Mouse (Mus musculus) limb, embryonic 14.5 days (tissue): Measurements from ENCODE around the gene Slc35b2. TPM values are rescaled to one million over a fixed set of nuclear protein-coding genes. Genes with fewer than 3 reads are reported as not detected.

Source experiments
- ATAC-seq: fragments of 200-750 bp; cut with Nextera tagmentation; 2 replicates; pipeline ENCODE4 v1.8.0; 2017; ENCODE audit warnings: low read depth, moderate number of reproducible peaks, moderate TSS enrichment; ENCODE audit not compliant: low FRiP score
- DNase-seq: peaks from one replicate; pipeline ENCODE4 v3.0.0-alpha.2; 2015; ENCODE audit warnings: low spot score
- H3K27ac ChIP-seq: fragments of 300-500 bp; sonication (generic); replicated peaks from 2 replicates; pipeline ENCODE4 v1.5.1; 2014; ENCODE audit warnings: low read depth, mild to moderate bottlenecking, low read length, moderate library complexity, mixed read lengths
- H3K27me3 ChIP-seq: fragments of 300-500 bp; sonication (generic); 2 replicates; pipeline ENCODE4 v1.6.1; 2014; ENCODE audit warnings: low read length, mixed read lengths; ENCODE audit not compliant: control insufficient read depth, insufficient read depth
- H3K36me3 ChIP-seq: fragments of 300-500 bp; sonication (generic); 2 replicates; pipeline ENCODE4 v1.6.1; 2014; ENCODE audit warnings: mild to moderate bottlenecking, low read length, moderate library complexity, mixed read lengths; ENCODE audit not compliant: control insufficient read depth, insufficient read depth
- H3K4me1 ChIP-seq: fragments of 300-500 bp; sonication (generic); 2 replicates; pipeline ENCODE4 v1.6.1; 2014; ENCODE audit warnings: antibody characterized with exemption, low read length, mixed read lengths; ENCODE audit not compliant: control insufficient read depth, insufficient read depth
- H3K4me2 ChIP-seq: fragments of 300-500 bp; sonication (generic); replicated peaks from 2 replicates; pipeline ENCODE4 v1.6.1; 2014; ENCODE audit warnings: low read depth, mild to moderate bottlenecking, low read length, moderate library complexity; ENCODE audit not compliant: severe bottlenecking
- H3K4me3 ChIP-seq: fragments of 300-500 bp; sonication (generic); replicated peaks from 2 replicates; pipeline ENCODE4 v1.5.1; 2014; ENCODE audit warnings: low read length
- H3K9ac ChIP-seq: fragments of 300-500 bp; sonication (generic); 2 replicates; pipeline ENCODE4 v1.6.1; 2014; ENCODE audit warnings: mild to moderate bottlenecking, low read depth, low read length, moderate library complexity; ENCODE audit not compliant: severe bottlenecking
- H3K9me3 ChIP-seq: fragments of 300-500 bp; sonication (generic); 2 replicates; pipeline ENCODE4 v1.6.1; 2016; ENCODE audit warnings: low read length; ENCODE audit not compliant: control insufficient read depth
- POLR2A ChIP-seq: fragments of 200-500 bp; IDR thresholded peaks from 2 replicates; pipeline ENCODE4 v1.8.0; 2012; ENCODE audit warnings: inconsistent platforms, mild to moderate bottlenecking, moderate library complexity, borderline replicate concordance; ENCODE audit not compliant: insufficient read depth, insufficient read length; ENCODE audit errors: extremely low read depth
- WGBS: fragments of 180-500 bp; shearing (Covaris S2); extraction: QIAGEN DNeasy Blood & Tissue Kit; methylation state at CpG from one replicate; pipeline ENCODE4 v1.1.7; 2014; 5-methylcytosine and 5-hydroxymethylcytosine counted together
- polyA plus RNA-seq, 2 experiments: library from polyadenylated mRNA; depleted of rRNA in 1 of 2; stranded (reverse) in 1 of 2; unstranded in 1 of 2; fragments of >200 nt; fragmentation: Nextera tagmentation in 1 of 2; extraction: Ambion mirVana in 1 of 2; gene quantifications; 2 replicates each; pipeline versions ENCODE4 v1.2.1 to v1.2.3; 2012 to 2014

Slc35b2 gene
- polyA plus RNA-seq, 2 experiments = 96.9 to 138 TPM

- Histone ChIP-seq H3K36me3 (no peaks in the 10 kb centered on the region; the same call in 1 of the 2 replicates), H3K27ac (no peak overlapping the region; the same call in 1 of the 2 replicates), H3K9ac (no peak overlapping the region), H3K27me3 (no peaks in the 10 kb centered on the region), H3K4me3 (no peak overlapping the region), H3K4me1 (peaks cover 20% of the 10 kb centered on the region), H3K4me2 (no peak overlapping the region), H3K9me3 (no peaks in the 10 kb centered on the region)
- ATAC-seq = peak; percentile 27; the same call in 1 of the 2 replicates
- 3% methylated on average over 2 of the region's 2 CpGs for WGBS
- TF ChIP-seq POLR2A = no peak
- DNase-seq = peak; percentile 94
Measured at GRCm38 (mm10) chr17:45581567-45581983, 17.9 kb downstream of the Slc35b2 start.

- 90% methylated on average over 6 of the region's 6 CpGs for WGBS
- Histone ChIP-seq H3K4me1 (peaks cover 20% of the 10 kb centered on the region), H3K9ac (no peak overlapping the region), H3K9me3 (no peaks in the 10 kb centered on the region), H3K36me3 (peaks cover 4% of the 10 kb centered on the region; the same call in 1 of the 2 replicates), H3K4me2 (no peak overlapping the region), H3K27ac (no peak overlapping the region), H3K27me3 (no peaks in the 10 kb centered on the region), H3K4me3 (no peak overlapping the region)
- no peak for TF ChIP-seq POLR2A
- ATAC-seq (no peak), DNase-seq (no peak)
Measured at GRCm38 (mm10) chr17:45582188-45582587, 18.5 kb downstream of the Slc35b2 start.

- ATAC-seq (no peak), DNase-seq (no peak)
- no peaks in the 10 kb centered on the region for H3K27me3 ChIP-seq
- no peak overlapping the region for H3K9ac ChIP-seq
- no peak for TF ChIP-seq POLR2A
- peaks cover 7% of the 10 kb centered on the region; the same call in 1 of the 2 replicates for H3K36me3 ChIP-seq
- H3K4me2 ChIP-seq = no peak overlapping the region
- 67% methylated on average over 6 of the region's 6 CpGs for WGBS
- H3K4me1 ChIP-seq = peaks cover 20% of the 10 kb centered on the region
- H3K27ac ChIP-seq = no peak overlapping the region
- H3K4me3 ChIP-seq = no peak overlapping the region
- no peaks in the 10 kb centered on the region for H3K9me3 ChIP-seq
Measured at GRCm38 (mm10) chr17:45582715-45583355, 19.2 kb downstream of the Slc35b2 start.

GRCm38 (mm10) chr17:45584096-45584896 is 20.6 kb downstream of the Slc35b2 start:
- peak overlapping the region; percentile 11; the same call in 1 of the 2 replicates for H3K4me2 ChIP-seq
- H3K9ac ChIP-seq = peak overlapping the region; percentile 9
- peak overlapping the region; percentile 78 for H3K27ac ChIP-seq
- no peak for TF ChIP-seq POLR2A
- peaks cover 16% of the 10 kb centered on the region for H3K36me3 ChIP-seq
- 35% methylated on average over 12 of the region's 12 CpGs for WGBS
- peaks cover 20% of the 10 kb centered on the region for H3K4me1 ChIP-seq
- H3K9me3 ChIP-seq = no peaks in the 10 kb centered on the region
- no peak overlapping the region for H3K4me3 ChIP-seq
- ATAC-seq = peak; percentile 50
- DNase-seq = peak; percentile 54
- no peaks in the 10 kb centered on the region for H3K27me3 ChIP-seq

- H3K4me1 ChIP-seq = peaks cover 20% of the 10 kb centered on the region
- DNase-seq = peak; percentile 59
- peak overlapping the region; percentile 78 for H3K27ac ChIP-seq
- no peaks in the 10 kb centered on the region for H3K9me3 ChIP-seq
- no peak for TF ChIP-seq POLR2A
- no peak overlapping the region for H3K4me3 ChIP-seq
- peak overlapping the region; percentile 11; the same call in 1 of the 2 replicates for H3K4me2 ChIP-seq
- whole genome bisulfite sequencing = 28% methylated on average over 14 of the region's 14 CpGs
- peak overlapping the region; percentile 9; the same call in 1 of the 2 replicates for H3K9ac ChIP-seq
- peaks cover 23% of the 10 kb centered on the region for H3K36me3 ChIP-seq
- H3K27me3 ChIP-seq = no peaks in the 10 kb centered on the region
- ATAC-seq = peak; percentile 46
Measured at GRCm38 (mm10) chr17:45584939-45585678, 21.4 kb downstream of the Slc35b2 start.
